Mouse (Mus musculus) spleen, adult 12 weeks (tissue): ENCODE results near the gene Bri3bp.
"Not testable (repeated sequence)": the region's sequence is repeated elsewhere in the genome, so short reads cannot be mapped to it uniquely, and the experiment has no call there.

Source experiments
- DNase-seq: peaks from one replicate; pipeline ENCODE4 v3.0.0; 2022; ENCODE audit warnings: low spot score

Bri3bp gene

DNA sequence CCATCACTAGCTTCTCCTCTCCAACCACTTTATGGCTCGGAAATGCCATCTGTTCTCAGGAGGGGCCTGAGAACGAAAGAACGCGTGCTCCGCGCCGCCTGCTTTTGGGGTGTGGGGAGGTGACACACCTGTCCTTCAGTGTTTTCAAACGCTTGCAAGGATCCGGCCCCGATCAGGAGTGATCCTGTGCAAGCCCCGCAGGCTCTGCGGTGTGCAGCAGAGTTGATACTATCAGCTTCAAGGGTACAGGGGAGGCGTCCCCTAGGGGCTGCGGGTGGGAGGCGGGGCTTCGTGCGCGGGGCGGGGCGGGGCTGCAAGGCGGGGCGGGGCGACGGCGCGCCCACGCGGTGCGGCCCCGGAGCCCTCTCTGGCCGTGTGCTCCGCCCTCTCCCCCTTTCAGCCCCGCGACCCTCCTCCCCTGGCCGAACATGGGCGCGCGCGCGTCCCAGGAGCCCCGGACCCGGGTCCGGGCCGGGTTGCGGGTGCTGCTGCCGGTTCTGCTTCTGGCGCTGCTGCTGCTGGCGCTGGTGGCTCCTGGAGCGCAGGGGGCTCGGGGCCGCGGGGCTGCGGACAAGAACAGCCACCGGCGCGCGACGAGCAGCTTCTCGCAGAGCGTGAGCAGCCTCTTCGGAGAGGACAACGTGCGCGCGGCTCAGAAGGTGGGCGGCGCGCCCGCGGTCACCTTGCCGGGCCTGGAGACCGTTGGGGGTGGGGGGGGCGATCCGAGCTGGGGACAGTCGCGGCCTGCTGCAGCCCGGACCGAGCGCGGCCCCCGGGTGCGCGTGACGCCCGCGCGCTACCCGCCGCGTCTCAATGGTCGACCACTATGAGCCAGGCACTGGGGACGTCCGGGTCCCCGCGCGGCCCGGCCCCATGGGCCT is at the start of gene Bri3bp:
Gene Bri3bp, plus strand, starts transcription at position 335 of the 881 bp plus-strand sequence.
- DNase-seq = peak; percentile 53

DNA sequence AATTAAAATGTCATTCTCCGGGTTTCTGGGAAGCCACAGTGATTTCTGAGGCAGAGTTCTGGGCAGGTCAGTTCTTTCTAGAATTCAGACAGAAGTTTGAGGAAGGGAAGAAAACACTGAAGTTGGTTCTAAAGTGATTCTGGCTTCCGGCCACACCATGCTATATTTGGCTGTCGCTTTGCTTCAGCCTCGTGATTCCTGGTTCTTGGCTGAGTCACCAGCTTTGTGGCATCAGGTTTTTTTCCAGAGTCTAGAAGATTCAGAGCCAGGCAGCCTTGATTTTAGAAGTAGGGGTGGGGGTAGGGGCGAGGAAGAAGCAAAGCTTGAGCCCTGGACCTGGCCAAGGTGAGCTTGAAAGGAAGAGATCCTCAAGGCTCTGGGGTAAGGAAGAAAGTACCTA is 49.8 kb upstream of the Bri3bp start:
- DNase-seq = peak; percentile 34

DNA sequence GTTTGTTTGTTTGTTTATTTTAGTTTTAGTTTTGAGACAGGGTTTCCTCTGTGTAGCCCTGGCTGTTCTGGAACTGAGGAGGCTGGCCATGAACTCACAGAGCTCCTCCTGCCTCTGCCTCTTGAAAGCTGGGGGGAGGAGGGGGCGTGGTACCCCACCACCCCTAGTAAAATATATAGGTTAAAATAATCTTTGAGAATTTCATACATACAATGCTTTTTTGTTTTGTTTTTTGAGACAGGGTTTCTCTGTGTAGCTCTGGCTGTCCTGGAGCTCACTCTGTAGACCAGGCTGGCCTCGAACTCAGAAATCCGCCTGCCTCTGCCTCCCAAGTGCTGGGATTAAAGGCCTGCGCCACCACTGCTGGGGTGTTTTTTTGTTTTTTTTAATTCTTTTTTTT is 49.2 kb upstream of the Bri3bp start:
- not testable (repeated sequence) for DNase-seq

DNA sequence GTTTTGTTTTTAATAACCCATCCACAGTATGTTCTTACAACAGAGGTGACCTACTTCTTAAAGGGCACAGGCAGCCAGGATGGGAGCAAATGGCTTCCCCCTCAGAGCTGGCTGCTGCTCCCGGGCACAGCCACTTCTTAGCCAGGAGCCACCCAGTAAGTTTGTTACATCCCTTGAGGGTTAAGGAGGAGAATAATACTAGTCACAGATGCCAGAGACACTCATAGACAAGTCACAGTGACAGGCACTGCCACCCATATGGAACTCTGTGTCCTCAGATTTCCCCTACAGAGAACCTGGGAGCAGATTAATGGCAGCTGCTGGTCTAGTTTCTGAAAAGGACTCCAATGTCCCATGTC is 48.8 kb upstream of the Bri3bp start:
- no peak for DNase-seq

DNA sequence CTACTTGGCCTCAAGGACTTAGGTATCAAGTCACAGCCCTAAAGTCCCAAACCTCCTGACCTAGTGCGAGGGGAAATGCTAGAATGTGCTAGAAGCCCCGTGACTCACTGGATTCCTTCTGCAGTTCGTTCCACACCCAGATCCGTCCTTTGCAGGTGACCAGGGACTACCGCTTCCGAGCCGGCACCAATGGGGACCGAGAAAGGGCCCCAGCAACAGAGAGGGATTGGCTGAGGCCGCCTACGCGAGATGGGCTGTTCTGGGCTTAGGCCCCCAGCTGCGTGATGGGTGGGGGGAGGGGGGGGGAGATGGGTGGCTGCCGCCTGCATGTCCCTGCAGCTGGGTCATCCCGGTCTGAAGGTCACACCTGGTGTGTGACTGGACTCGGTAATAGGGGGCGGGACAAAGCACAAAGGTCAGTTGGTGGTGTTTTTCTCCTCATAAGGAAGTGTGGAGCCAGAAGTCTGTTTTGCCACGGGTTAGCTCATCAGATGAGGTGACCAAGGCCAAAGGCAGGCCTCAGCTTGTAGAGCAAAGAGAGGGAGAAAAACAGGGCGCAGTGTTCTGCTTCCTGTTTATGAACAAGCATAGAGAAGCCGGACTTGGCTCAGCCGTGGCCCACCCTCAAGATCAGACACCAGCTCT is 48.3 kb upstream of the Bri3bp start:
- DNase-seq = peak; percentile 91

DNA sequence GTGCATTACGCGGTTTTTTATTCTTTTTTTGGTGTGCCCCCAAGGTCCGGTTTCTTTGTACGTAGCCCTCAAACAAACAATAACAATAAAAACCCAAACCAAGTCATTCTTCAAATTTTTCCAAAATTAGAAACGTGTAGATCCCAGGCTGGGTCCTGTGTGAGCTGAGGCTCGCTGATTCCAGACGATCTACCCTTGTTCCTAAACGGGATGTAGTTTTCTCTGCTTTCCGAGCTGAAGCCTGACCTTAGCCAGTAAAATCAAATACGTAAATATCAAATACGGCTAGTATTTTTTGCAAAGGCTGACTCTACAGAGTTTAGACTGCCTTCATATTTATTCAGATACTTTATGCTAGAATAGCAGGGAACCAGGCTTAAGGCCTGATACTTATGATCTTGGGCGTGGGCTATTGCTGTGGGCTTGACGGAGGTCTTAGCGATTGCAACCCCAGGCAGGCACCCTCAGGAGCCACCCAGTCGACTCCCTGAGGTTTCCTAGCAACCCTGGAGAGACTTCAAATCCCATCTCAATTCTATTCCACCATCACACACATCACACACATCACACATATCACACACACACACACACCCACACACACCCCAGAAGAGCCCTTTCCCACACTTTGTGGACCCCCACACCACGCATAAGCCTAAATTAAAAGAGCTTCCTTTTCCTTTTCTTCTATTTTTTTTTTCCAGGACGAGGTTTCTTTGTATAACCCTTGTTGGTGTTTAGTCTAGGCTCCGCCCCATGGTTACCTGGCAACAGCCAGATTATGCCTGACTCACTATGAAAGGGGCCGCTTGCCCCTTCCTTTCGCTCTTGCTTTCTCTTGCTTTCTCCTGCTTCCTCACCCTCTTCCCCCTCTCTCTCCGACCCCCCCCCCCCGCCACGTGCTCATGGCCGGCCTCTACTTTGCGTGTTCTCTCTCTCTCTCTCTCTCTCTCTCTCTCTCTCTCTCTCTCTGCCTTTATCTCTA is 47.5 kb upstream of the Bri3bp start:
- peak; percentile 74 for DNase-seq

DNA sequence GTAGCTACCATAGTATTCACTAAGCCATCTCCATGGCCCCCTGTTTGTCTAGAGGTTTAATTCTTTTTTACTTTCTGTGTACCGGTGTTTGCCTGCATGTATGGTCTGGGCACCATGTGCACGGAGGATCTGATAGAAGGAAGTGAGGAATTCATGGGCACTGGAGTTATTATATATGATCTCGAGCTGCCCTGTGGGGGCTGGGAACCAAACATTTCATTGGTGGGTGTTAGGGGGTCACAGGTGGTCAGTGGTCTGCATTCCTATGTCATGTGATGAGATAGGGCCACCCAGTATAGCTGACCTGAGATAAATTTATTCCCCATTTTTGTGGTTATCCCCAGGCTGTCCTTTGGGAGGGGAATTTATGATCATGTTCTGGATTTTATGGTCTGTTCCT is 46.4 kb upstream of the Bri3bp start:
- DNase-seq = no peak

DNA sequence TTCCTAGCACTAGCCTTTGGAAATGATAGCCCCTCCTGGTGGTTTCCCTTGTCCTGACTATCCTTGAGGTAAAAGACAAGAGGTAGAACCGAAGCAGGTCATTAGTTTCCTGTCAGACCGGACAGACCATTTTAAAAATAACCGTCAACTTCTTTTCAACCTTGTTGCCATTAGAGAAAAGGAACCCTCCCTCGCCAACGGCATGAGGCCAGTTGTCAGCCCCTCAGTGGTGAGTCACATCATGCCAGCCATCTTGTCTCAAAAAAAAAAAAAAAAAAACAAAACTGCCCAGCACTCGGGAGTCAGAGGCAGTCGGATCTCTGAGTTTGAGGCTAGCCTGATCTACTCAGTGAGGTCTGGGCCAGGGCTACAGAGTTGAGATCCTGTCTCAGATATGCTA is 40.5 kb upstream of the Bri3bp start:
- no peak for DNase-seq

DNA sequence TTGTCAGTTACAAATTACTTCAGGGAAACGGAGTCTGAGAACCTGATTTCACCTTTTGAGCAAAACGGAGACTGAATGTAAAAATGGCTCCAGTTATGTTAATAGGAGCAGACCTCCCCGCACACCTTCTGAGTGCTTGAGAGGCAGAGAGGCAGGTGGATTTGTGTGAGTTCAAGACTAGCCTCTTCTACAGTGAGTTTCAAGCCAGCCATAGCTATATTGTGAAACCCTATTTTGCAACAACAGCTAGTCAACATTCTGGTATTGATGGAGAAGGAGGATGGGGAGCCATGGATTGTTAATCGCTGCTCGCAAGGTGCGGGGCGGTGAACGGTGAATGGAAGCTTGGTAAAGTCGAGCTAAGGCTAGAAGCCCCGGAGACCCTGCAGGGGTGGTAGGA is 38.9 kb upstream of the Bri3bp start:
- DNase-seq = no peak

DNA sequence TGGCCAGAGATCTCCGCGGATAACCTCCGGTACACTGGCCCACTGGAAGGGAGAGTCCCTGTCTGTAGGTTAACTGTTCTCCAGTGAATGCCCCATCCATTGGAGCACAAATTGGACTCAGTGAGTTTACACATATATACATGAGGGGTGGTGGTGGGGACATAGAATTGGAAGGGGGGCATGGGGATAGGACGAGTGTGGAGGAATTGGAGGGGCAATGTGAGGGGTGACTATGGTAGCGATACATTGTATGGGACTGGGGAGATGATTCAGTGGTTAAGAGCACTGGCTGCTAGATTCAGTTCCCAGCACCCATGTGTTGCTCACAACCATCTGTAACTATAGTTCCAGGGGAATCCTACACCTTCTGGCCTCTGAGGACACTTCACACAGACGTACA is 38.4 kb upstream of the Bri3bp start:
- no peak for DNase-seq

DNA sequence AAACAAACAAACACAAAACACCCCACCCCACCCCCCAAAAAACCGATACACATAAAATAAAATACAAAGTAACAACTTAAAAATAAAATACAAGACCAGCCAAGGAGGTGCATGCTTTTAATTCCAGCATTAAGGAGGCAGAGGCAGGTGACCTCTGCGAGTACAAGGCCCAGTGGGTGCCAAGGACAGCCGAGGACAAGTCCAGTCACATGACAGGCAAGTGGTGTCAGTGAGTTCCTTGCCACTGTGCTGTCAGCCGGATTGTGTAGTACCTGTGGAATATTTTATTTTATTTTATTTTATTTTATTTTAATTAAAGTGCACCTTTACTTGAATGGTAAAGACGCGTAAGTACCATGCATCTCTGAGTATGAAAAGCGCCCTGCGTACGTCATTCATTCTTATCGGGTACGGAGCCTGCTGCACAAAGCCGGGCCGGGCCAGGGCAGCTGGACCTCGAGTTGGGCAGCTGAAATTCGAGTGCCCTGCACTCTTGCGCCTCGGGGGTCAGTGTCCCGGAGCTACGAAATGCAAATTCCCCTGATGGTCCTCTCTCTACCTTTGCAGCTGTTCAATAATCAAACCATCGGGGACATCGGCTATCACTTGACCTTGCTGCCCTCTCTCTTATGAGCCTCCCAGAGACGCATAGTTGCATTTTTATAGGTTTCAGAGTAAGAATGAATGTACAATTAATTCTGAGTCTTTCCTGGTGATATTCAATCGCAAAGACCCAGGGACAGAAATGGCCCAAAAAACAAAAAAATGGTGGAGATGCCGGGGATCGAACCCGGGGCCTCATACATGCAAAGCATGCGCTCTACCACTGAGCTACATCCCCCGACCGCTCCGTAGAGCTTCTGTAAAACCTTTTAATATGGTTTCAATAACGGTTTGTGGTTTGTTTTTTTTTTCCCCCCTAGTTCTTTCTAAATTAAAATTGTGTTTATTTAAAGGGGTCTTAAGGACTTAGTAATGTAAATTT is 37.6 kb upstream of the Bri3bp start:
- peak; percentile 69 for DNase-seq

DNA sequence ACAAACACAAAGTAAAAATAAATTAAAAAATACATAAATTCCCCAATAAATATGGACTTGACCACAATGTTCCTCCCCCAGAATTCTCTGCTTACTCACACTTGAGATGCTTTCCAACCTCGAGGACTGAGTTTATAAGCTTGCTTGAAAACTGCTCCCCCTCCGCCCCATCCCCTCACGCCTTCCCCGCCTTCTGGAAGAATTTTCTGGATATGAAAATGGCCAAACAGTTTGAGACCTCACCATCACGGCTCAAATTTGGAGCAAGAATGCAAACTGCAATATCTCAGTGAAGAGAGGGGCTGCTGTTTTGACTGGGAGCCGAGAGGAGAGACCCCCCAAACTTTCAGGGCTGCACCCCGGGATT is 36.8 kb upstream of the Bri3bp start:
- no peak for DNase-seq

DNA sequence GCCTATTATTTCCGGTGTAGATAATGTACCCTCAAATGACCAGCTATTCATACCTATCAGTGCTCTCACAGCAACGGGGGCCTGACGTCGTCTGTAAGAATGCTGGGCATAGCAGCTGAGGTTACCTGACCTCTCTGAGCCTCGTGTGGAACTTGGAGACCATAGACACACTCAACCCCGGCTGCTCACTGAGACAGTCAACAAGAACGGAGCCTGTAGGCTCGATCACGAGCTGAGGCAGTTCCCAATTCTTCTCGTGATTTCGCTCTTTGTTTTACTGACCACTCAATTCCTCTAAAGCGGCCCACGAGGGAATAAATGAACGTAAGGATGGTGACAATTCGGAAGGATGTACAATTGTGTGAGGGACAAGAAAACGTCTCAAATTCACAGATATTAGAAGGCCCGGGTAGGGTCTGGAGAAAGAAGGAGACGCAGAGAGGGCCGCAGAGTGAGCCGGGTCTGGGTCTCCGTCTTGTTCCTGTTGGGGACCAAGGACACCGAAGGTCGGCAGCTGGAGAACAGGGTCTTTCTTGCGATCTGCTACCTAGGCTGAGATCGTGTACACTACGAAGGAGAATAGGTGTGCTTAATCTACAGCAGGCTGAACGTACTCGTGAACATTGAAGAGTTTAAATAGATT is 36.3 kb upstream of the Bri3bp start:
- DNase-seq = peak; percentile 54

DNA sequence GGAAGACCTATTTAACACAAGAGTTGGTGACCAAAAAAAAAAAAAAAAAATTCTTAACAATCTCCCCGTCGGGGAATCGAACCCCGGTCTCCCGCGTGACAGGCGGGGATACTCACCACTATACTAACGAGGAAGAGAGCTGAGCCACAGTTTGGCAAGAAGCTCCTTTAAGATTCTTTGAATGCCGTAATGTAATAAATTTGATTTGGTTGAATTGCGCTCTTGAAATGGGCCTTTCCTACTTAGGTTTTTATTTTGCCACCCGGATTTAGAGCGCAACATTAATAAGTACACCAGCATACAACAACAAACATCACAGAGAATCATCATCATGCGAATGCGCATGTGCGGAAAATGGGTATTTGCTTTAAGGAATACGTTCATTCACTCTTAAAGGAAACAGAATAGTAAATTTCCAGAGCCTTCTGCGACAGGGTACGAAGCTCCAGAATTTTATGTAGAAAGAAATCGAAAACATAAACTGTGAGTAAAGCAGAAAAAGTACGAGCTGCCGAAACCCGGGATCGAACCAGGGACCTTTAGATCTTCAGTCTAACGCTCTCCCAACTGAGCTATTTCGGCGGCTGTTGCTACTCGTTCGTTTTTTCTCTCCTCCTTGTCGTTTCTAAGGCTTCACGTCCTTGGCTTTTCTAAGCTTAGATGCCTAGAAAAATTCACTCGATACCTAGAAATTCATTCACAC is 35.7 kb upstream of the Bri3bp start:
- peak; percentile 78 for DNase-seq

DNA sequence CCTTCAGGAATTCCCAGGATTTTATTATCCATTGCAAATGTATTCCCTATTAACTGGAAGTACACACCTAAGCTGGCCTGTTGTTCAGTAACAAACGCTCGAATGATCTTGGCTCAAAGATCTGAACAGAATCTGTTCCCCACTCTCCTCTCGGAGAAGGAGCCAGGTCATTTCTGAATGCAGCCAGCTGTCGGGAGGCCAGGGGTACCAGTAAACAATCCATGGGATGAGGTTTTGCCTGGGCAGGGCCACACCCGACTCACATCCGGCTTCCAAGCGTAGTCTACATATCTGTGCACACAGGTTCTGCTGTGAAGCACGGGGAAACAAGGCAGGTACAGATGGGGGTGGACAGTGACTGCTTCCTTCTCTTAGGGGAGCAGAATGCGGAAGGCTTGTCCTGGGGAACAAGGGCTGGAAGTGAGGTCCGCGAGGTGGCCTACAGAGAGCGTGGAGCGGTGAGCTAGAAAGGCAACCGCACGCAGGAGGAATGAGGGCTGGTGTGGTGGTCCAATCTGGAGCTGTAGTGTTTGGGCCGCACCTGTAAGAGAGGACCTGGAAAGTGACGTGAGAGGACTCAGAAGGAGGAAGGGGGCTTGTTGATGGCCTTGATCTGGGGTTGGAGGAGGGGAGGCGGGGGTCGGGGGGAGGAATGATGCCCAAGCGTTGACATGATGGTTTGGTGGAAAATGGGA is 34.9 kb upstream of the Bri3bp start:
- peak; percentile 55 for DNase-seq

DNA sequence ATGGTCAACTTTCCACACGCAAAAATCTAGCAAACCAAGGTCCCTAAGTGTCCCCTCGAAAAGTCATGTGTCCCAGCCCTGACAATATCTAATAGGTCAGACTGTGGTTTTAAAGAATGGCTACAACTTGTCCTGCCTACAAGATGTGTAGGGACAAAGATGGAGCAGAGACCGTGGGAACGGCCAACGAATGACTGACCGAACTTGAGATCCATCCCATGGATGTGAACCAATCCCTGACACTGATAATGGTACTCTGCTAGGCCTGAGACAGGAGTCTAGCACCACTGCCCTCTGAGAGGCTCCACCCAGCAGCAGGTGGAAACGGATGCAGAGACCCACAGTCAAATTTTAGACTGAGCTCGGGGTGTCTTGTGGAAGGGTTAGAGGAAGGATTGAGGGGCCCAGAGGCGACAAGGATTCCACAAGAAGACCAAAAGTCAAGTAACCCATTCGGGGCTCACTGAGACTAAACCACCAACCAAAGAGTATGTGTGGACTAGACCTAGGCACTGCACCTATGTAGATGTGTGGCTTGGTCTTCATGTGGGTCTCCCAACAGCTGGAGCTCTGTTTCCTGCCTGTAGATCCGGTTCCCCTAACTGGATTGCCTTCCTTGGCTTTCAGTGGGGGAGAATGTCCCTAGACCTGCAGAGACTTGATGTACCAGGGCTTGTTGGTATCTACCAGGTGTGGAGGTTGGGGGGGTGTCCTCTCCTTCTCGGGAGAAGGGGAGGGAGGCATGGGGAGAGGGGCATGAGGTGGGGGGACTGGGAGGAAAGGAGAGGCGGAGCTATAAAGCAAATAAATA is 34.1 kb upstream of the Bri3bp start:
- no peak for DNase-seq

DNA sequence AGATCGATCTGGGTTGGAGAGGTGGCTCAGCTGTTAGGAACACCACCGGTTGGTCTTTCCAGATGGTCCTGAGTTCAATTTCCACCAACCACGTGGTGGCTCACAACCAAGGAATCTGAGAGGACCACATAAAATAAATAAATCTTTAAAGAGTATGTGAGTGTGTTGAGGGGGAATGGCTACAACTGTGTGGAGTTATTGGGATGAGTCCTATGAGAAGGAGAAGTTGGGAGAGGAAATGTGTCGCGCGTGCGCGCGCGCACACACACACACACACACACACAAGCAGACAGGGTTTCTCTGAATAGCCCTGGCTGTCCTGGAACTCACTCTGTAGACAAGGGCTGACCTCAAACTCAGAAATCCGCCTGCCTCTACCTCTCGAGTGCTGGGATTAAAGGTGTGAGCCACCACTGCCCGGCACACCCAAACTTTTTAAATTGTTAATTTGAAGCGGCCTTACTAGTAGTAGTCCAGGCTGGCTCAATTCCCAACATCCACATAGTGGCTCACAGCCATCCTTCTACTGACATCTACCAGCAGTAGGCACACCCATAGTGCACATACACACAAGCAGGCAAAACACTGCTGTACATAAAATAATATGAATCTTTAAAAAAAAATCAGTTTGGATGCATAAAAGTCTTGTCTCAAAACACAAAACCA is 33.3 kb upstream of the Bri3bp start:
- DNase-seq = no peak

DNA sequence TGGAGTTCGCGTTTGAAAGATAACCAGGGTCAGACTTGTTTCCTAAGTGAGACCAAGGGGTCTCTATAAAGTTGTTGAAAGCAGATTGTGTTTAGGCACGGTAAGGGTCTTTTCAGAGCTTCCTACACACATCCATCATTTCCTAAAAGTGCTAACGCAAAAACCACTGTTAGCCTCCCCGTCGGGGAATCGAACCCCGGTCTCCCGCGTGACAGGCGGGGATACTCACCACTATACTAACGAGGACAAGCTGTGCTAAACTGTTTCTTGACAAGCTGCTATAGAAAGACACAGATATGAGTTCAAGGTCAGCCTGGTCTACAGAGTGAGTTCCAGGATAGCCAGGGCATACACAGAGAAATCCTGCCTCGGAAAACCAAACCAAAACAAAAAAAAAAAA is 32.5 kb upstream of the Bri3bp start:
- peak; percentile 77 for DNase-seq
